Mouse (Mus musculus): Measurements from ENCODE around the gene Iars. TPM values are rescaled to one million over a fixed set of nuclear protein-coding genes. Genes with fewer than 3 reads are reported as not detected.

The Iars gene
- 10 to 100 TPM; 66.3 to 80.6 TPM for total RNA-seq (2021)
- long read RNA-seq, experiment 1, full-length matches to known transcripts = 19 of 25 reads
- long read RNA-seq, experiment 1, partial matches to known transcripts = 6 of 25 reads
- long read RNA-seq, experiment 1, other reads (novel, unspliced or antisense) = 0 of 25 reads
- long read RNA-seq, experiment 2, full-length matches to known transcripts = 10 of 24 reads
- long read RNA-seq, experiment 2, partial matches to known transcripts = 12 of 24 reads
- long read RNA-seq, experiment 2, other reads (novel, unspliced or antisense) = 2 of 24 reads

- DNase-seq (ENCODE audit: low spot score in 2 of 2) = peak; percentile 97 to 98
These were observed at the start of gene Iars for GRCm38 (mm10) chr13:49681351-49682232. Gene Iars, plus strand, starts transcription at chr13:49682100.

- no peak for DNase-seq (ENCODE audit: low spot score in 2 of 2)
These were observed 41.9 kb upstream of the Iars start for GRCm38 (mm10) chr13:49639965-49640364.

GRCm38 (mm10) chr13:49642650-49643049 is 39.2 kb upstream of the Iars start:
- DNase-seq (ENCODE audit: low spot score in 2 of 2) = no peak

GRCm38 (mm10) chr13:49643669-49644362 is 38.1 kb upstream of the Iars start:
- DNase-seq (ENCODE audit: low spot score in 2 of 2) = no peak

- DNase-seq (ENCODE audit: low spot score in 2 of 2) = no peak
These were observed 37.0 kb upstream of the Iars start for GRCm38 (mm10) chr13:49644731-49645529.

GRCm38 (mm10) chr13:49646019-49646418 is 35.9 kb upstream of the Iars start:
- no peak for DNase-seq (ENCODE audit: low spot score in 2 of 2)

- DNase-seq (ENCODE audit: low spot score in 2 of 2) = no peak
These were observed 30.8 kb upstream of the Iars start for GRCm38 (mm10) chr13:49651136-49651535.

- no peak for DNase-seq (ENCODE audit: low spot score in 2 of 2)
These were observed 30.0 kb upstream of the Iars start for GRCm38 (mm10) chr13:49651781-49652351.

GRCm38 (mm10) chr13:49652481-49653179 is 29.3 kb upstream of the Iars start, which contains the start of the genes Cenpp and Nol8:
Gene Cenpp, minus strand, starts transcription at chr13:49652785.
Gene Nol8, plus strand, starts transcription at chr13:49653078.
- DNase-seq (ENCODE audit: low spot score in 2 of 2) = peak; percentile 98 to 99

GRCm38 (mm10) chr13:49653180-49653541 is 28.7 kb upstream of the Iars start:
- DNase-seq (ENCODE audit: low spot score in 2 of 2) = peak in 1 of 2 experiments; percentile 37

GRCm38 (mm10) chr13:49677793-49678192 is 4.1 kb upstream of the Iars start:
- DNase-seq (ENCODE audit: low spot score in 2 of 2) = no peak

GRCm38 (mm10) chr13:49682233-49682846 is 440 bp downstream of the Iars start:
- peak in 1 of 2 experiments; percentile 5 for DNase-seq (ENCODE audit: low spot score in 2 of 2)

GRCm38 (mm10) chr13:49684266-49684665 is 2.4 kb downstream of the Iars start:
- DNase-seq (ENCODE audit: low spot score in 2 of 2) = no peak

- no peak for DNase-seq (ENCODE audit: low spot score in 2 of 2)
These were observed 9.2 kb downstream of the Iars start for GRCm38 (mm10) chr13:49691056-49691455.

- DNase-seq (ENCODE audit: low spot score in 2 of 2) = no peak
These were observed 21.4 kb downstream of the Iars start for GRCm38 (mm10) chr13:49703216-49703779.

- DNase-seq (ENCODE audit: low spot score in 2 of 2) = no peak
These were observed 24.3 kb downstream of the Iars start for GRCm38 (mm10) chr13:49706032-49706690.

GRCm38 (mm10) chr13:49708311-49708710 is 26.4 kb downstream of the Iars start:
- no peak for DNase-seq (ENCODE audit: low spot score in 2 of 2)

GRCm38 (mm10) chr13:49712047-49712721 is 30.3 kb downstream of the Iars start:
- no peak for DNase-seq (ENCODE audit: low spot score in 2 of 2)
